Mouse (Mus musculus) heart, postnatal 0 days (tissue): ENCODE data around the gene Rab40b. TPM values are rescaled to one million over a fixed set of nuclear protein-coding genes. Genes with fewer than 3 reads are reported as not detected.

Experiments used
- ATAC-seq: fragments of 200-750 bp; cut with Nextera tagmentation; 2 replicates; pipeline ENCODE4 v1.8.0; 2017; ENCODE audit warnings: low read depth, moderate number of reproducible peaks, moderate library complexity; ENCODE audit not compliant: insufficient read depth
- DNase-seq: peaks from one replicate; pipeline ENCODE4 v3.0.0-alpha.2; 2016; ENCODE audit warnings: low spot score
- H3K27ac ChIP-seq: fragments of 300-500 bp; sonication (generic); 2 replicates; pipeline ENCODE4 v1.5.1; 2014; ENCODE audit warnings: low read depth, mild to moderate bottlenecking
- H3K27me3 ChIP-seq: fragments of 300-500 bp; sonication (generic); 2 replicates; pipeline ENCODE4 v1.6.1; 2014; ENCODE audit warnings: low read length, mixed read lengths; ENCODE audit not compliant: control insufficient read depth, insufficient read depth
- H3K36me3 ChIP-seq: fragments of 300-500 bp; sonication (generic); replicated peaks from 2 replicates; pipeline ENCODE4 v1.6.1; 2014; ENCODE audit warnings: low read length, mixed read lengths; ENCODE audit not compliant: control insufficient read depth, insufficient read depth
- H3K4me1 ChIP-seq: fragments of 300-500 bp; sonication (generic); 2 replicates; pipeline ENCODE4 v1.6.1; 2014; ENCODE audit warnings: antibody characterized with exemption; ENCODE audit not compliant: control insufficient read depth, insufficient read depth
- H3K4me2 ChIP-seq: fragments of 300-500 bp; sonication (generic); 2 replicates; pipeline ENCODE4 v1.6.1; 2014; ENCODE audit warnings: low read depth, mild to moderate bottlenecking, low read length, moderate library complexity
- H3K4me3 ChIP-seq: fragments of 300-500 bp; sonication (generic); 2 replicates; pipeline ENCODE4 v1.5.1; 2014; ENCODE audit warnings: low read depth, low read length
- H3K9ac ChIP-seq: fragments of 300-500 bp; sonication (generic); replicated peaks from 2 replicates; pipeline ENCODE4 v1.6.1; 2014; ENCODE audit warnings: low read depth, low read length, mixed read lengths
- H3K9me3 ChIP-seq: fragments of 300-500 bp; sonication (generic); replicated peaks from 2 replicates; pipeline ENCODE4 v1.6.1; 2016; ENCODE audit warnings: low read length; ENCODE audit not compliant: control insufficient read depth
- CTCF ChIP-seq: IDR thresholded peaks from 2 replicates; pipeline ENCODE4 v1.5.1; 2016; ENCODE audit warnings: antibody characterized with exemption, control low read depth, low read depth
- EP300 ChIP-seq: IDR thresholded peaks from 2 replicates; pipeline ENCODE4 v1.6.1; 2016; ENCODE audit warnings: antibody characterized with exemption, low read depth
- WGBS: fragments of 180-500 bp; shearing (Covaris S2); extraction: QIAGEN DNeasy Blood & Tissue Kit; methylation state at CpG from one replicate; pipeline ENCODE4 v1.1.7; 2014; 5-methylcytosine and 5-hydroxymethylcytosine counted together
- polyA plus RNA-seq: library from polyadenylated mRNA; unstranded; fragments of >200 nt; fragmentation: Nextera tagmentation; extraction: Ambion mirVana; gene quantifications from 2 replicates; pipeline ENCODE4 v1.2.1, GENCODE M21; 2015
- total RNA-seq: library from RNA; depleted of rRNA; stranded (reverse); fragments of >200 nt; gene quantifications from 2 replicates; pipeline ENCODE4 v1.2.3, GENCODE M21; 2014; ENCODE audit warnings: low replicate concordance

Gene Rab40b
- total and polyA plus RNA-seq, 2 experiments from 2014 or later: 3.1 to 5.2 TPM

DNA sequence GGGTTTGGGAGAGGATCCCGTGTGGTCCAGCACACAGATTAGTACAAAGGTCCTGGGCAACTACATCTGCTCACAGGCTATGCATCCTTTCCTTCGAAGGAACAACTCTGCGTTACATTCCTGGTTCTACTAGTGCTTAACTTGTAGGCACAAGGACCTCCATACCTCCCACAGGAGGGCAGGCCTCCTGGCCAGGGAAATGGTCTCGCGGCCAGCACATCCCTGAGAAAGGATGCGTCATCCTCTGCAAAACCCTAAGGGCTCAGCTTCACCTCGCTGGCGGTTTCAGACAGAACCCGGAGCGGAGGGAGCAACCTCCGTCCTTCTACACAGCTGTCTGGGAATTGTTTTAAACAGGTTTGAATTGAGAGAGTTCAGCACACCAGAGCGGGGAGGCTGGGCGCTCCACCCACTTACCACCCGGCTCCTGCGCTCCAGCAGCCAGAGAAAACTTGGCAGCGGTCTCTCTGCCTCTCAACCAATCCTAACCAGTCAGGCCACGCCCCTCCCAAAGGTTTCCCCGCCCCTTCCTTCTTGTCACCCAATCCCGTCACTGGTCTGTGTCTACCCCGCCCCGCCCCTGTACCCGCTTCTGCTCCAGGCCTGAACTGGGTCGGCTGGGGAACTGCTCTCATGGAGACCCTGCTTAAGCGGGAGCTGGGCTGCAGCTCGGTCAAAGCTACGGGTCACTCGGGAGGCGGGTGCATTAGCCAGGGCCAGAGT lies 32.9 kb upstream of the Rab40b start, which contains the start of gene Fn3krp:
Fn3krp (plus strand) TSS at position 572 of the 723 bp plus-strand sequence.
- H3K27ac ChIP-seq: peak within 1 kb of the TSS; percentile 71
- H3K27me3 ChIP-seq: no peaks in the 10 kb centered on the region
- H3K4me2 ChIP-seq: peak within 1 kb of the TSS; percentile 86
- peaks cover 11% of the 10 kb centered on the region for H3K4me1 ChIP-seq
- WGBS: 2% methylated on average over 28 of the region's 28 CpGs
- peak; percentile 31 for TF ChIP-seq CTCF
- no peak for TF ChIP-seq EP300
- H3K9me3 ChIP-seq: no peaks in the 10 kb centered on the region
- H3K9ac ChIP-seq: peak within 1 kb of the TSS; percentile 76
- DNase-seq: peak; percentile 99
- H3K4me3 ChIP-seq: peak within 1 kb of the TSS; percentile 68
- H3K36me3 ChIP-seq: peaks cover 8% of the 10 kb centered on the region; the same call in 1 of the 2 replicates
- ATAC-seq: peak; percentile 100

- H3K9me3 ChIP-seq: no peaks in the 10 kb centered on the region
- no peak overlapping the region for H3K27ac ChIP-seq
- no peaks in the 10 kb centered on the region for H3K27me3 ChIP-seq
- 55% methylated on average over 5 of the region's 5 CpGs for WGBS
- H3K9ac ChIP-seq: no peak overlapping the region
- DNase-seq: no peak
- peaks cover 11% of the 10 kb centered on the region for H3K4me1 ChIP-seq
- ATAC-seq: no peak
- peak overlapping the region; percentile 86; the same call in 1 of the 2 replicates for H3K4me2 ChIP-seq
- H3K36me3 ChIP-seq: peaks cover 2% of the 10 kb centered on the region; the same call in 1 of the 2 replicates
- TF ChIP-seq EP300: no peak
- TF ChIP-seq CTCF: no peak
- peak overlapping the region; percentile 68; the same call in 1 of the 2 replicates for H3K4me3 ChIP-seq
These were observed 32.3 kb upstream of the Rab40b start for GRCm38 (mm10) chr11:121420379-121420778.

DNA sequence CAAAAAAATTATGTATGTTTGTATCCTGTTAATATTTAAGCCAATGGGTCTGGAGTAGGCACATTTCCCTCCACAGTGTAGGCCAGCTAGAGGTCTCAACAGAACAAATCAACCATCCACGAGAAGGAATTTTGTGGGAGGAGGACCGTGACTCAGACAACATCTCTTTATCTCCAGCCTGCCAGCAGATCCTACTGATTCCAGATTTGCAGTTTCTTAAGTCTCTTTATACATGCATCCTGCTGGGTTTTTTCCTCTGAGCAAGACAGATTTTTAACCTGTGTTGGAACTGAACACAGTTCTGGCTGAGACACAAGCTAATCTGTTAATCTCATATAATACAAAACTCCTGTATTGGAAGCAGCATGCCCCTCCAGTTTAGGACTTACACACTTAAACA lies 30.9 kb upstream of the Rab40b start:
- H3K4me2 ChIP-seq: no peak overlapping the region
- H3K4me3 ChIP-seq: no peak overlapping the region
- no peak overlapping the region for H3K27ac ChIP-seq
- DNase-seq (no peak), ATAC-seq (no peak)
- no peak overlapping the region for H3K9ac ChIP-seq
- no peaks in the 10 kb centered on the region for H3K27me3 ChIP-seq
- no peaks in the 10 kb centered on the region for H3K36me3 ChIP-seq
- TF ChIP-seq CTCF (no peak), EP300 (no peak)
- H3K4me1 ChIP-seq: peaks cover 17% of the 10 kb centered on the region
- H3K9me3 ChIP-seq: no peaks in the 10 kb centered on the region
- 52% methylated on average over 2 of the region's 2 CpGs for WGBS

- Histone ChIP-seq H3K4me2 (no peak overlapping the region), H3K4me1 (peaks cover 17% of the 10 kb centered on the region), H3K27ac (no peak overlapping the region), H3K36me3 (no peaks in the 10 kb centered on the region), H3K4me3 (no peak overlapping the region), H3K27me3 (no peaks in the 10 kb centered on the region), H3K9ac (no peak overlapping the region), H3K9me3 (no peaks in the 10 kb centered on the region)
- 66% methylated on average over 5 of the region's 5 CpGs for WGBS
- DNase-seq (no peak), ATAC-seq (no peak)
- no peak for TF ChIP-seq CTCF
- no peak for TF ChIP-seq EP300
These were observed 29.9 kb upstream of the Rab40b start for GRCm38 (mm10) chr11:121417971-121418370.

- no peak overlapping the region for H3K4me2 ChIP-seq
- H3K4me1 ChIP-seq: peaks cover 6% of the 10 kb centered on the region
- DNase-seq: no peak
- no peaks in the 10 kb centered on the region for H3K36me3 ChIP-seq
- no peaks in the 10 kb centered on the region for H3K27me3 ChIP-seq
- no peak overlapping the region for H3K4me3 ChIP-seq
- no peak overlapping the region for H3K9ac ChIP-seq
- H3K27ac ChIP-seq: no peak overlapping the region
- ATAC-seq: no peak
- 39% methylated on average over 5 of the region's 5 CpGs for WGBS
- no peaks in the 10 kb centered on the region for H3K9me3 ChIP-seq
- TF ChIP-seq CTCF: no peak
- TF ChIP-seq EP300: no peak
These were observed 27.3 kb upstream of the Rab40b start for GRCm38 (mm10) chr11:121415351-121415750.
